Mouse (Mus musculus): ENCODE measurements around the gene Tmprss6.

Gene Tmprss6

GRCm38 (mm10) chr15:78449131-78449530 lies 19.3 kb downstream of the Tmprss6 start:
- DNase-seq (ENCODE audit: extremely low read depth, low read depth), result no peak

DNA sequence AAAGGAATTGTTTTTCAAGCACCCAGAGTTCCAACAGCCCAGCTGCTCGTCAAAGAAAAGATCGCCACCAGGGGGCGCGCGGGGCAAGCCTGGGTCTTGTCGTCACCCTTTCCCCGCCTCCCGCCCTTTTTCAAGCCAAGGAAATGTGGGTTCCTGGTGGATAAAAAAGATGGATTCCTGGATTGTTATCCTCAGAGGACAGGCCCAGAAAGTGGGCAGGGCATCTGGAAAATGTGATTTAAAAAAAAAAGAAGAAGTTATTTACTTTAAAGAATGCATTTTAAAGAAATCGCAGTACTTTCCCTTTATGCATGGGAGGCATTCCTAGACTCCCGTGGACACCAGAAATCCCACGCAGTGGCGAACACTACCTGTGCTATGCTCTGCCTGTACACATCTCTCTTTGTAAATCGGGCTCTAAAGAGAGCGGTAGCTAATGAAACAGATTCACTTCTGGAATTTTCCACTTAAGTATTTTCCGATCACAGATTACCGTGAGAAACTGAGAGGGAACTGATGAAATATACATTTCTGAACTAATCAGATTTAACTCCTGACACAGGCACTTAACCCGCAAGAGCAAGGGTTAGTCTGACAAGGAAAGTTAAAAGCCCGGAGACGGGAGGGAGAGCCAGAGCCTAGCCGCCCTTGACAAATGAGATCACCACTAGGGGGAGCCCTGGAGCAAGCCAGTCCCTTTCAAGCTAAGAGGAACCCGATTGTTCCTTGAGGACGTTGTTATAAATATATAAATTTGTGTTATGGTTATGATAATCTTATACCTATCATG lies 20.5 kb downstream of the Tmprss6 start:
- DNase-seq (ENCODE audit: extremely low read depth, low read depth), result peak; percentile 72

DNA sequence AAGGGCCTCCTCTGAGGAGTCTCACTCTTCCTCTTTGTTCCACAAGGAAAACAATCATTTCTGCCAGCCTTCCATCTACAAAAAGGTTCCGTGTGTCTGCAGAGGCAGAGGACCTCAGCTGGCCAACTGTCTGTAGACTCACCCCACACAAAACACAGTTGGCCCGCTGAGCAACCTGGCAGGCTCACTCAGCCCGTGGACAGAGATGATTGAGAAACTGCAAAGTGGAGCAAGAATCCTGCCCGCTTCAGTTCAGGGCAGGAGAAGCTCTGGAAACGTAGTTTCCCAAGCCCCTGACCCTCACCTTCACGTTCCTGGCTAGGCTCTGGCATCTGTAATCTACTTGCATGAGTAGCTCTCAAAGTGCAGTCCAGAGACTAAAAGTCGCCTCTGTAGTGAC lies 21.3 kb downstream of the Tmprss6 start:
- no peak for DNase-seq (ENCODE audit: extremely low read depth, low read depth)

- DNase-seq (ENCODE audit: extremely low read depth, low read depth), result no peak
These were observed 24.6 kb downstream of the Tmprss6 start for GRCm38 (mm10) chr15:78443857-78444256.

GRCm38 (mm10) chr15:78442231-78442630 lies 26.2 kb downstream of the Tmprss6 start:
- DNase-seq (ENCODE audit: extremely low read depth, low read depth), result no peak

DNA sequence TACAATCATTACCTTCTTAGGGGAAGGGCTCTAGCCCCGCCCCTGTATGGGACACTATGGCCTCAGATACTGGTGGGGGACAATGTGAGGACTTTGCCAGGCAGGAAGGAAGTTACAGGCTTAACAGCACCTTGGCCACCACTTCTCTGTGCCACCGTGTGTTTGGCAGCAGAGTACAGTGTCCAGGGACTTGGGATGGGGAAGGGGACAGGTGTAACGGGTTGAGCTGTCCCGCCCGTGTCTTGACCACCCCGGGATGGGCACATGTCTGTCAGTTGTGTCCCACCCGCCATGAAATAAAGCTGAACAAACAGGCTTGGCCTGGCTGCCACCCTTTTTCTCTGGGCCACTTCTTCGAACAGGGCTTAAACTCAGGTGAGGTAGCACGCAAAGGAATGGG lies 29.5 kb downstream of the Tmprss6 start:
- DNase-seq (ENCODE audit: extremely low read depth, low read depth), result no peak

- no peak for DNase-seq (ENCODE audit: extremely low read depth, low read depth)
These were observed 29.9 kb downstream of the Tmprss6 start for GRCm38 (mm10) chr15:78438505-78438904.

DNA sequence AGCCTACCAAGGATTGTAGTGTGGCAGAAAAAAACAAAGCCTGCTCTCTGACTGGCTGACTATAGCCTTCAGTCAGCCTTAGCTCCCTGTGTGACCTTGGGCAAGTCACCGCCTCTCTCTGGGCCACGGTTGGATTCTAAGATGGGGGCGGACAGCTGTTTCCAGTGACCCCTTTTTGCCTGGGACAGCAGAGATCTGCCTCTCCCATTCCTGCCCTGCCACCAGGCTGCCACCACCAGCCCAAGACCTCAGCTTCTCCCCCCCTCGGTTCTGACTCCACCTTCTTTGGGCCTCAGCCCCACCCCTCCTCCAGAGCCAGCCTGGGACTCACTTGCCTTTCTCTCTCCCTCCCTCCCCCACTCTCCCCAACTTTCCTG lies 30.4 kb downstream of the Tmprss6 start:
- DNase-seq (ENCODE audit: extremely low read depth, low read depth), result no peak

DNA sequence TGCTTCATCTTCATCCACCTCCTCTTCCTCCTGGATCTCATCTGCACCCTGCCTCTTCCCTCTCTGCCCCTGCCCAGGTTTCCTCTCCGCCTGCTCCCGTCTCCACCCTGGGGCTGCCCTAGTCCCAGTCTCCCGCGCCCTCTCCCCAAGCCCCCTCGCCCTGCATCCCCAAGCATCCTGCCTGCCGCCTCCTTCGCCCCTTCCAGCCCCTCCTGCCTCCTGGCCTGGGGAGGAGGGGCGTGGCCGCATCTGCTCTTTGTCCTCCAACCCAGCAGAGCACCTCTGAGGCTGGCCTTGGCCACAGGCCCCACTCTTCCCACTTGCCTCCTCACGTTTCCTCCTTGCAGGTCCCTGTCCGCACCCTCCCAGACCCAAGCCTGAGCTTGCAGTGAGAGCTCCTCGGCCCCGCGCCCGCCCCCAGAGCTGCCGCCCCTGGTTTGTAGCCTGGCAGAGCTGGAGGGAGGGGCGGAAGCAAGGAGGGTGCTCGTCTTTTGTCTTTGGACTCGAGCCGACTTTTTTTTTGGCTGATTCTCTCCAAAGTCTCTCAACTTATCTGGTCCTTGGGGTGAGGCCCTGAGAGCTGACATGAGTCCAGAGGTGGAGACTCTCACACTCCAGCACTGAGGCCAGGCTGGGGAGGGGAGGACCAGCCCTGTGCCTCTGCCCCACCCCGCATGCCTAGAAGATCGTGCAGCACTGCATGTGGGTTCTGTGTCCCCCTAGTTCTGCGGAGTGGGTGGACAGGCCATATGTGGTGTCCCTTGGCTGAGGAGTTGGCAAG lies 31.0 kb downstream of the Tmprss6 start:
- no peak for DNase-seq (ENCODE audit: extremely low read depth, low read depth)

DNA sequence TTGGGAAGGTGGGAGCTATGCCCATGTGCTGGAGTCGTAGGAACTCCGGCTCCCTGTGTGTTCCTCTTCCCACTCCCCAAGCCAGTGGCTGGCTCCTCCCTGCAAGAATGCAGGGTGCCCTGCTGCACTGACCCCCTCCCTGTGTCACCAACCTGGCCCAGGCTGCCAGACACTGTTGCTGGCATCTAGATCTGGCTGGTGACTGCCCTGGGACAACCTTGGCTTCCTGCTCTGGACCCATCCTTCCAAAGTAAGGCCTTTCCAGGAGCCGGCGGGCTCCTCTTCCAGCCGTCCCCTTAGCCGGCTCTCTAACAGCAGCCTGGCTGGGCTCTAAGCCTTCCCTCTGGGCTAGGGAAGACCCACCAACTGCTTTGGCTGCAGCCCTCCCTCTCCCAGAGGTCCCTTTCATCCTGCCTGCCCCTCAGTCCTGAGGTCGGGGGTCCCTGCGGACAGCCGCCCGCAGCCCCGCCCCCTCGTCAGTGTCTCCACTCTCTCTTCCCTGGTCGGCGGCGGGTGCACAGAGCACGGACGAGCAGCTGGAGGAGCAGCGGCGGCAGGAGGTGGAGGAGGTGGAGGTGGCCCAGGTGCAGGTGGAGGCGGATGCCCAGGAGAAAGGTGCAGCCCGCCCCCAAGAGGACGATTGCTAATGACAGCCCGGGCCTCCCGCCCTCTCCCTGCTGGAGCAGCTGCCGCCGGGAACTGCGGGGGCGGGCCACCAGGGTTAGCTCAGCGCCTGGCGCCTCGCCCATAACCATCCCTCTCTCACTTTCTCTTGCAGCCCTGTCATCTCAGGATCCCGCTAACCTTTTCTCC lies 31.8 kb downstream of the Tmprss6 start:
- DNase-seq (ENCODE audit: extremely low read depth, low read depth), result no peak

DNA sequence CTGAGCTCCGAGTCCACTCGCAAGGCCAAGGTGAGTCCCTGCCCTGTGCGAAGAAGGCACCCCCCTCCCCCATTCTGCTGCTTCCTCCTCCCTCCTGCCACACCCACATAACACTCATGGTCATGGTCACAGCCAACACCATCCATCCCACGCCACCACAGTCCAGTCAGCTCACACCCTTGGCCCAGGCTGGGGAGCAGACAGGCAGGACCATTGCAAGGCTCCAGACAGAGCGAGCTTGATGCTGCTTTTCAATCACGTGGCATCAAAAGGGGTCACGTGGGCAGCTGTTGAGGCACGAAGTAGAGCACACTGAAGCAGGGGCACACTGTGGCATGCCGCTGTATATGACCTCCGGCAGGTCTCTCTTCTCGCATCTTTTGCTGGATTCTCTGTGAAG lies 32.8 kb downstream of the Tmprss6 start:
- no peak for DNase-seq (ENCODE audit: extremely low read depth, low read depth)

GRCm38 (mm10) chr15:78434896-78435520 lies 33.4 kb downstream of the Tmprss6 start:
- no peak for DNase-seq (ENCODE audit: extremely low read depth, low read depth)

- DNase-seq (ENCODE audit: extremely low read depth, low read depth), result no peak
These were observed 36.8 kb downstream of the Tmprss6 start for GRCm38 (mm10) chr15:78431541-78432121.

- DNase-seq (ENCODE audit: extremely low read depth, low read depth), result no peak
These were observed 37.6 kb downstream of the Tmprss6 start for GRCm38 (mm10) chr15:78430874-78431273.

- DNase-seq (ENCODE audit: extremely low read depth, low read depth), result no peak
These were observed 38.4 kb downstream of the Tmprss6 start for GRCm38 (mm10) chr15:78429871-78430622.

- no peak for DNase-seq (ENCODE audit: extremely low read depth, low read depth)
These were observed 39.3 kb downstream of the Tmprss6 start for GRCm38 (mm10) chr15:78429139-78429459.

DNA sequence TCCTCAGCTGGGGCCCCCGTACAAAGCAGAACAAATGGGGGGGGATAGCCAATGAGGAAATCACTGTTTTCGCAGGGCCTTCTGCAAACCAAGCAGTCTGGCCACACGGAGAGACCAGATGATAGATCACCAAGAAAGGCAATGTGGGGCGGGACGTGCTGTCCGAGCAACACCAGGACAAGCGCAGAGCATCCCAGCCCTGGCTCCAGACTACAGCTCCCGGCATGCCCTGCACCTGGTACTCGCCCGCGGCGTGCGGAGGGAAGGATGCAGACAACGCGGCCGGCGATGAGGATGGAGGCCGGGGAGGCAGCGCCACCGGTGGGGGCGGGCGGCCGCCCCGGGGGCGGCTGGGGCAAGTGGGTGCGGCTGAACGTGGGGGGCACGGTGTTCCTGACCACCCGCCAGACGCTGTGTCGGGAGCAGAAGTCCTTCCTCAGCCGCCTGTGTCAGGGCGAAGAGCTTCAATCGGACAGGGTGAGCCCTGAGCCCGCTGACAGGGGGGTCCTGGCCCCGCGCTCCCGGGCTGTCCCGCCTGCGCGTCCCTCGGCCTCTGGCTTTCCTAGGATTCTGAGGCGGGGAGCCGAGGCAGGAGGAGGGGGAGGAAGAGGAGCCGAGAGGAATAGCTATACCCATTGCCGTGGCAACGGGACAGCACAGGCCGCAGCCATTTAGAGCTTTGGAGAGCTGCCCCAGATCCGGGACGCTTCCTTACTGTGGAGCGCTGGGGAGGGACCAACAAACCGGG lies 39.9 kb downstream of the Tmprss6 start, which contains the start of gene Kctd17:
TSS of gene Kctd17 (plus strand) at position 174 of the 748 bp plus-strand sequence.
- DNase-seq (ENCODE audit: extremely low read depth, low read depth), result no peak

DNA sequence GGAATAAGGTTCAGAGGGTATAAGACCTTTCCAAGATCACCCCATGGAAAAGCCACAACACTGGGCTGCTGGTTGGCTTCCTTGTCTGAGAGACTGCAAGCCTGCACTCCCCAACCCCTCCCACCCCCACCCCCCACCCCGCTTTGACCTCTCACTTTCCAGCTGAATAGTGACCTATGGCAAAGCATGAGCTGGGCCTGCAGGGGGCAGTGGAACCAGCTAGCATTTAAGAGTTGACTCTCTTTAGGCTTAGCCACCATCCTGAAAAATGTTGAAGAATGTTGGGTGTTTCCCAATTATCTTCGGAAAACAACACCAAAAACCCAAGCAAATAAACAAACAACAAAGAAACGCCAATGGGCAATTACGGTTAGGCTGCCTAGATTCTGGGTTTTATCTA lies 43.2 kb downstream of the Tmprss6 start:
- DNase-seq (ENCODE audit: extremely low read depth, low read depth), result no peak

GRCm38 (mm10) chr15:78424507-78424906 lies 43.9 kb downstream of the Tmprss6 start:
- DNase-seq (ENCODE audit: extremely low read depth, low read depth), result no peak

All from MEL-GATA-1-ER (cell line).